Mouse (Mus musculus) lung, embryonic 14.5 days (tissue): ENCODE measurements around the gene Zfp804a. TPM values are rescaled to one million over a fixed set of nuclear protein-coding genes. Genes with fewer than 3 reads are reported as not detected.
A peak's percentile ranks its signal among the peaks of the same experiment; 100 is the strongest.

Source experiments
- ATAC-seq: fragments of 200-750 bp; cut with Nextera tagmentation; 2 replicates; pipeline ENCODE4 v1.8.0; 2017; ENCODE audit warnings: mild to moderate bottlenecking, moderate TSS enrichment, moderate library complexity; ENCODE audit not compliant: insufficient read depth
- DNase-seq: peaks from one replicate; pipeline ENCODE4 v3.0.0-alpha.2; 2015
- H3K27ac ChIP-seq: fragments of 300-500 bp; sonication (generic); 2 replicates; pipeline ENCODE4 v1.5.1; 2014; ENCODE audit warnings: low read depth, mild to moderate bottlenecking, moderate library complexity
- H3K27me3 ChIP-seq: fragments of 300-500 bp; sonication (generic); 2 replicates; pipeline ENCODE4 v1.6.1; 2014; ENCODE audit warnings: low read length, control low read depth; ENCODE audit not compliant: insufficient read depth
- H3K36me3 ChIP-seq: fragments of 300-500 bp; sonication (generic); 2 replicates; pipeline ENCODE4 v1.6.1; 2014; ENCODE audit warnings: control low read depth; ENCODE audit not compliant: insufficient read depth
- H3K4me1 ChIP-seq: fragments of 300-500 bp; sonication (generic); 2 replicates; pipeline ENCODE4 v1.6.1; 2014; ENCODE audit warnings: antibody characterized with exemption, control low read depth; ENCODE audit not compliant: insufficient read depth
- H3K4me2 ChIP-seq: fragments of 300-500 bp; sonication (generic); 2 replicates; pipeline ENCODE4 v1.6.1; 2014; ENCODE audit warnings: mild to moderate bottlenecking
- H3K4me3 ChIP-seq: fragments of 300-500 bp; sonication (generic); 2 replicates; pipeline ENCODE4 v1.5.1; 2014; ENCODE audit warnings: low read depth, low read length
- H3K9ac ChIP-seq: fragments of 300-500 bp; sonication (generic); 2 replicates; pipeline ENCODE4 v1.6.1; 2014
- H3K9me3 ChIP-seq: fragments of 300-500 bp; sonication (generic); 2 replicates; pipeline ENCODE4 v1.6.1; 2016; ENCODE audit warnings: low read depth, low read length, control low read depth
- CTCF ChIP-seq: IDR thresholded peaks from 2 replicates; pipeline ENCODE4 v1.5.1; 2016; ENCODE audit warnings: antibody characterized with exemption, low read depth
- WGBS: fragments of 180-500 bp; shearing (Covaris S2); extraction: QIAGEN DNeasy Blood & Tissue Kit; methylation state at CpG from one replicate; pipeline ENCODE4 v1.1.7; 2014; 5-methylcytosine and 5-hydroxymethylcytosine counted together
- polyA plus RNA-seq: library from polyadenylated mRNA; unstranded; fragments of >200 nt; fragmentation: Nextera tagmentation; extraction: Ambion mirVana; gene quantifications from 2 replicates; pipeline ENCODE4 v1.2.1, GENCODE M21; 2014

The Zfp804a gene
- polyA plus RNA-seq, 1 experiment from 2014 or later, result 0.07 TPM

DNA sequence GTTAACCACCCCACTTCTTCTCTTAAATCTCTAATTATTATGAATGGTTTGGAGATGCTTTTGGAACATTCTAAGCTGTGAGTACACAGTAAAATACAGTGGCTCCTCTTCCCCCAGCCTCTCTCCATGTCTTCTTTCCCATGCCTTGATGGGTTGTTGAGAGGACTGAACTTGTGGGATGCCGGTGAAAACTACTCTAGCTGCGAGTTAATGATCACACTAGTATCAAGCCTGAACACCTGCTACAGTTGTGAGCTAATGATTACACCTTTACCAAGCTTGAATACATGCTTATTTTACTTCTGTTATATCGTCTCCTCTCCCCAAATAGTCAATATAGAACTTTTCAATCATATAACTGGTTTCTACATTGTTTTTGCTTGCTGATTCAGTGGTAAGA is 23.9 kb downstream of the Zfp804a start:
- DNase-seq, result no peak
- no peak for TF ChIP-seq CTCF
- WGBS, result 84% methylated on average over 3 of the region's 3 CpGs
- Histone ChIP-seq H3K4me2 (no peak overlapping the region), H3K36me3 (no peaks in the 10 kb centered on the region), H3K9me3 (no peaks in the 10 kb centered on the region), H3K4me1 (no peaks in the 10 kb centered on the region), H3K4me3 (no peak overlapping the region), H3K27ac (no peak overlapping the region), H3K27me3 (no peaks in the 10 kb centered on the region), H3K9ac (no peak overlapping the region)
- no peak for ATAC-seq

DNA sequence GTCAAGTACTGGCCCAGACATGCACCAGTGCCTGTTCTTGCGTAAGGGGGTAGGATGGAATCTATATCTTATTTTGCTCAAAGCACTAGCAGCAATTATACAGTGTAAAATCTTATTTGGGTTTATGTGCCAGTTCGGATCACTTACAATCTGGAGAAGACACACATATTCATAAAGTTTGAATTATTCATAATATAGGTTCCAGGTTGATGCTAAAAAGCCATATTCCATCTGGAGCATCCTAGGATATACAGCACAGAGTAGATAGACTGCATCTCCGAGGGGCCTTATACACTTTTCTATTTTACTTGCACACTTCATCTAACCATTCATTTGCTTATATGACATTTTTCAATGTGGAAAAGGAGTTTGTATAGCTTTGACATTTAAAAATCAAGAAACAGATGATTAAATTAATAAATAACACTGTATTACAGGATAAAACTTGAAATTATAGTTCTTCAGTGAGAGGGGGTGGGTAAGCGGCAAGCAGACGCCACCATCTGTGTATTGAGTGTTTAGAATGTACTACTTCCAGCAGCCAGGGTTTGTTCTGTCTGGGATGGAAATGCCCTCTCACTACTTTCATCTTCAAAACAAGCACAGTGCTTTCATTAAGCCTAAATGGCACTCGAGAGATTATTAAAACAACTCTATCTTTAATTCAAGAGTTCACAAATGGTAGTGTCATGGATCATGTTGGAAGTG is 25.4 kb downstream of the Zfp804a start:
- H3K36me3 ChIP-seq, result no peaks in the 10 kb centered on the region
- no peak for TF ChIP-seq CTCF
- H3K4me3 ChIP-seq, result no peak overlapping the region
- no peaks in the 10 kb centered on the region for H3K4me1 ChIP-seq
- H3K9ac ChIP-seq, result no peak overlapping the region
- H3K4me2 ChIP-seq, result no peak overlapping the region
- H3K27ac ChIP-seq, result no peak overlapping the region
- H3K9me3 ChIP-seq, result no peaks in the 10 kb centered on the region
- WGBS, result 71% methylated on average over 6 of the region's 6 CpGs
- no peak for ATAC-seq
- no peaks in the 10 kb centered on the region for H3K27me3 ChIP-seq
- no peak for DNase-seq

DNA sequence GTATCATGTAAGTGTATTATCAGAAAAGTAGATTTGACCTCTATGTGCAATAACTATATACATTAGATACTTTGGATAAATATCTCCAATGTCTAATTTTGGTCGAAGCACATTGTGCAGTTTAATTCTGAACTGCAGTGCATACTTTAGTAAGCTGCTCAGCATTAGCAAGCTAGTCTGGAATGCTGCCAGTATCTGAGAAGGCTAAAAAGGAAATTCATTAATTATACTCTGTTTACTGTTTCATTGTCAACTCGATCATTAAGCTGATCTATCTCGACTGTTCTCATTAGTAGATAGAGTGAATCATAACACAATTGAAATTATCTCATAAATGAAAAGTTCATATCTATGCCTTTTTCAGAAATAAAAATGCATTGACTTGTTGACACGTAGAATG is 27.7 kb downstream of the Zfp804a start:
- H3K9ac ChIP-seq, result no peak overlapping the region
- peak; percentile 35; the same call in 1 of the 2 replicates for ATAC-seq
- DNase-seq, result peak; percentile 79

DNA sequence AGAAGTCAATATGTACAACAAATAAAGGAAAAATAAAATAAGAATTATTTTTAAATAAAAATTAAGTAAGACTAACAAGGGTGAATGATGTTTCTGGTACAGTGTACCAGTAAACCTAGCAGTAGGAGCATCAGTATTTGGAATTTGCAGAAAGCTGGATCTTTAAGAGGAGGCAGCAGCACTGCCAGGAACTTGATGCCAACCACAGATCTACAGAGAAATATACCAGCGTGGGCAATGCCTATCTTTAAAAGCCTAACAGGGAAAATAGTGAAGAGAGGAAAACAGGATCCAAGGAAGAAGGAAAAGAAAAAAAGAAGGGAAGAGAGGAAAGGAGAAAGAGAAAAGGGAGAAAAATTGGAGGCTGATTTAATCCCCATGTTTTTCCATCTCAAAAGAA is 60.1 kb downstream of the Zfp804a start:
- H3K36me3 ChIP-seq, result no peaks in the 10 kb centered on the region
- H3K4me2 ChIP-seq, result no peak overlapping the region
- H3K27ac ChIP-seq, result no peak overlapping the region
- no peaks in the 10 kb centered on the region for H3K9me3 ChIP-seq
- H3K9ac ChIP-seq, result no peak overlapping the region
- DNase-seq (no peak), ATAC-seq (no peak)
- H3K27me3 ChIP-seq, result no peaks in the 10 kb centered on the region
- H3K4me3 ChIP-seq, result no peak overlapping the region
- WGBS, result 77% methylated on average over 1 of the region's 1 CpGs
- no peak for TF ChIP-seq CTCF
- H3K4me1 ChIP-seq, result no peaks in the 10 kb centered on the region

More for the DNA sequence above, 27.7 kb downstream of the Zfp804a start:
- H3K27ac ChIP-seq, result no peak overlapping the region
- no peaks in the 10 kb centered on the region for H3K4me1 ChIP-seq
- H3K4me2 ChIP-seq, result no peak overlapping the region
- WGBS, result 36% methylated on average over 4 of the region's 4 CpGs
- TF ChIP-seq CTCF, result no peak
- H3K27me3 ChIP-seq, result no peaks in the 10 kb centered on the region
- no peaks in the 10 kb centered on the region for H3K36me3 ChIP-seq
- H3K9me3 ChIP-seq, result no peaks in the 10 kb centered on the region
- no peak overlapping the region for H3K4me3 ChIP-seq

DNA sequence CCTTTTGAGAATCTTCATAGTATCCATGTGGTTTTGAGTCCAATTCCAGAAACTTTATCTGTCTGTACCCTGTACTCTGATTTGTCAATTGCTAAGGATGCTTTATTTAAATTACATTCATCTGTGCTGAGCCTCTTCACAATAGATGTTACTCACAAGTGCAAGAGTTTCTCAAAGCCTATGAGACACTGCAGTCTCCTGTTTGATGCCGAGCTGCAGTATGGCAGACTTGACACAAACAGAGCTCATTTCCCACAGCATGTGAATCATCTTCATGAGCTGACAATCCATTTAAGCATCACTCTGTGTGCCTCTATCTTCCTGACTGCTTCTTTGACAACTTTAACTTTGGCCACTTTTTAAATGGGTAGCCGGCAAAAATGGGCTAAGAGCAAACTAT is 60.6 kb downstream of the Zfp804a start:
- no peaks in the 10 kb centered on the region for H3K9me3 ChIP-seq
- H3K4me1 ChIP-seq, result no peaks in the 10 kb centered on the region
- no peak overlapping the region for H3K27ac ChIP-seq
- 74% methylated on average over 2 of the region's 2 CpGs for WGBS
- no peak overlapping the region for H3K4me2 ChIP-seq
- ATAC-seq (no peak), DNase-seq (no peak)
- H3K9ac ChIP-seq, result no peak overlapping the region
- no peaks in the 10 kb centered on the region for H3K36me3 ChIP-seq
- TF ChIP-seq CTCF, result no peak
- no peak overlapping the region for H3K4me3 ChIP-seq
- no peaks in the 10 kb centered on the region for H3K27me3 ChIP-seq

DNA sequence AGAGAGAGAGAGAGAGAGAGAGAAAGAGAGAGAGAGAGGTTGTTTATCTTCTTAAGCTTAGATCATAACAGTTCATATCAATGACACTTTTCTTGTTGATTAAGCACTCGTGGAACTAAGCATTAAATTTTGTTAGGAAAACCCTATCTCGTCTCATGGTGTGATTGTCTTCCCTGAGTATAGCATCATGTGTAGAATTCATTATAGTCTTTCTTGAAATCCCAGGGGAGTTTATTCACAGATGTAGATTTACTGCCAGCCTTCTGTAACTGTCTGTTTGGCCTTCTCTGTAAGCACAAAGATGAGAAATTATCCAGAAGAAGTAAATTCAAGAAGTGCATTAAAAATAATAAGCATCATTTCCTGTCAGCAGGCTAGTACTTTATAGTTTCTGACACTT is 66.6 kb downstream of the Zfp804a start:
- Histone ChIP-seq H3K4me3 (no peak overlapping the region), H3K27ac (no peak overlapping the region), H3K4me2 (no peak overlapping the region), H3K9me3 (no peaks in the 10 kb centered on the region), H3K4me1 (no peaks in the 10 kb centered on the region), H3K36me3 (no peaks in the 10 kb centered on the region), H3K9ac (no peak overlapping the region), H3K27me3 (no peaks in the 10 kb centered on the region)
- 17% methylated on average over 2 of the region's 2 CpGs for WGBS
- DNase-seq (no peak), ATAC-seq (no peak)
- no peak for TF ChIP-seq CTCF

DNA sequence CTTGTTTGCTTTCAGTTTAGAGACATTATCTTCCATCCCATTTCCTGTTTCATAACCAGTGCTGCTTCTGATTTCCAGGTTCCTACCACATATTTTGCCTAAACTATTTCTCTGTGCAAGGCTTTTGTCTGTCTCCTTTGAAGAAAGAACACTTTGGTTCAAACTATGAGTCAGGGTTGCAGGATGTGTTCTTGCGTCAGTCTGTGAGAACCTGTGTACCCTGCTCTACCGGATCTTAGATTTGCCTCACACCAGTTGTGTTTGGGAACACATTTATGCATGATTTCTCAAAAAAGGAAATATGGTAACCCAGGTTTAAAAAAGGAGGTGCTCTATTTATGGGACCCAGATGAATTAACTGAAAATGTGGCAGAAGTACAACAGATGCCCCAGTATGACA is 125.7 kb downstream of the Zfp804a start:
- Histone ChIP-seq H3K27me3 (no peaks in the 10 kb centered on the region), H3K4me3 (no peak overlapping the region), H3K9ac (no peak overlapping the region), H3K4me2 (no peak overlapping the region), H3K4me1 (no peaks in the 10 kb centered on the region), H3K36me3 (no peaks in the 10 kb centered on the region), H3K27ac (no peak overlapping the region), H3K9me3 (no peaks in the 10 kb centered on the region)
- 90% methylated on average over 2 of the region's 2 CpGs for WGBS
- no peak for TF ChIP-seq CTCF
- ATAC-seq (no peak), DNase-seq (no peak)
